ENCODE assay signal across 8 mouse cellular contexts in the genomic region with DNA sequence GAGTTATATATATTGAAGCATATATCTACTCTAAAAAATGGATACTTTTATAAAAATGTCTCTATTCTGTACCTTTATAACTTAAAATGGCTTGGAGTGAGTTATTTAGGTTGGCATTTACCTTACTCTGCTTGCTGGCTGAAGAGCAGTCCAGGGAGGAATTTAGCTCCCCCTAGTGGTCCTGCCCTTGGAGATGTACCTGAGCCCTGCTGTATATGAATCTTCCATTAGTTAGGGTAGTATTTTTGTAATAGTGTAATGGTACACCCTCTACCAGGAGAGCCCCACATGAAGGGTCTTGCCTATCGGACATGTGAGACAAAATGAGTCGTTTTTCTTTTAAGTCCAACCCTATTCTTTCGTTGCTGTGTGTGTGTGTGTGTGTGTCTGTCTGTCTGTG. TPM values are rescaled to one million over a fixed set of nuclear protein-coding genes. Genes with fewer than 3 reads are reported as not detected.
DNase-seq lines count a peak whose midpoint lies in the region; ATAC-seq and TF ChIP-seq lines count a peak whose summit lies in the region.

No protein-coding gene starts in this region.

- H3K4me1 ChIP-seq in cerebellum, adult 2 months (ENCODE audit: control insufficient read depth, insufficient read depth, low read length), result no peaks in the 10 kb centered on the region
- peaks cover 11% of the 10 kb centered on the region for H3K4me1 ChIP-seq in hindbrain, embryonic 12.5 days

- no peak overlapping the region for H3K9ac ChIP-seq in hindbrain, embryonic 12.5 days

- no peak overlapping the region for H3K4me2 ChIP-seq in hindbrain, embryonic 12.5 days (replicated peaks)

- peak; percentile 44; the same call in 1 of the 2 replicates for TF ChIP-seq CTCF in cerebellum, adult 2 months (IDR thresholded peaks at IDR 0.05; ENCODE audit: borderline replicate concordance, insufficient read depth, low read depth, low read length)

- TF ChIP-seq POLR2A in cerebellum, adult 2 months (IDR thresholded peaks at IDR 0.05; ENCODE audit: borderline replicate concordance, insufficient read depth, low read length), result no peak

- H3K36me3 ChIP-seq in hindbrain, embryonic 12.5 days, result peaks cover 15% of the 10 kb centered on the region; the same call in 1 of the 2 replicates

- H3K4me3 ChIP-seq in cerebellum, adult 2 months (replicated peaks; ENCODE audit: insufficient read depth, low read depth, low read length), result no peak overlapping the region
- H3K4me3 ChIP-seq in hindbrain, embryonic 12.5 days, result no peak overlapping the region

- WGBS in cerebellum, adult 2 months, result 88% methylated on average over 3 of the region's 3 CpGs
- 87% methylated on average over 3 of the region's 3 CpGs for WGBS in large intestine, adult 2 months
- WGBS in hindbrain, embryonic 12.5 days, result 86% methylated on average over 3 of the region's 3 CpGs

- no peak overlapping the region for H3K27ac ChIP-seq in cerebellum, adult 2 months (ENCODE audit: insufficient read depth, low read length)
- no peak overlapping the region for H3K27ac ChIP-seq in hindbrain, embryonic 12.5 days

- H3K27me3 ChIP-seq in cerebellum, adult 2 months (ENCODE audit: control insufficient read depth, insufficient read depth, low read length), result no peaks in the 10 kb centered on the region
- H3K27me3 ChIP-seq in hindbrain, embryonic 12.5 days, result no peaks in the 10 kb centered on the region

- H3K9me3 ChIP-seq in hindbrain, embryonic 12.5 days (replicated peaks), result no peaks in the 10 kb centered on the region

- DNase-seq in cerebellum, adult 2 months, result peak in 1 of 2 experiments; percentile 15
- no peak for DNase-seq in cerebellum, adult 9-11 months
- DNase-seq in right cerebral cortex, adult 18-20 months, result peak; percentile 48
- no peak for DNase-seq in right cerebral cortex, postnatal 10 days (ENCODE audit: low spot score in 2 of 2)
- DNase-seq in cerebellum, postnatal 14 days, result peak; percentile 27 to 35
- peak; percentile 32 for DNase-seq in large intestine, adult 2 months (ENCODE audit: low read depth, low spot score)
- peak; percentile 36 for DNase-seq in retina, postnatal 1 day

- ATAC-seq in hindbrain, embryonic 12.5 days (ENCODE audit: low FRiP score), result no peak

RNA-seq across cellular contexts. Expression of gene Vwa3a, which starts 11.5 kb away (rescaled TPM):
- 1.4 and 2.1 TPM in 2 replicates for polyA plus RNA-seq in cerebellum, adult 2 months (2012; rRNA removed)
- 0.07 and 0.11 TPM in 2 replicates for polyA plus RNA-seq in large intestine, adult 2 months (2012; rRNA removed)
- polyA plus RNA-seq in hindbrain, embryonic 12.5 days (2016; fragmentation: Nextera tagmentation; extraction: Ambion mirVana), result 1.4 and 1.7 TPM in 2 replicates

RNA-seq across cellular contexts. Expression of gene Mosmo, which starts 50.2 kb away (rescaled TPM):
- 31.1 and 32.1 TPM in 2 replicates for polyA plus RNA-seq in cerebellum, adult 2 months (2012; rRNA removed)
- polyA plus RNA-seq in large intestine, adult 2 months (2012; rRNA removed), result 5.4 and 6.7 TPM in 2 replicates
- 15.2 and 19.0 TPM in 2 replicates for polyA plus RNA-seq in hindbrain, embryonic 12.5 days (2016; fragmentation: Nextera tagmentation; extraction: Ambion mirVana)

RNA-seq across cellular contexts. Expression of gene Pdzd9, which starts 57.4 kb away (rescaled TPM):
- polyA plus RNA-seq in cerebellum, adult 2 months (2012; rRNA removed), result 0.08 TPM in 1 of 2 replicates, not detected in the other
- polyA plus RNA-seq in large intestine, adult 2 months (2012; rRNA removed), result 0.08 and 0.09 TPM in 2 replicates
- 0.29 and 0.50 TPM in 2 replicates for polyA plus RNA-seq in hindbrain, embryonic 12.5 days (2016; fragmentation: Nextera tagmentation; extraction: Ambion mirVana)

Comparison
In these comparisons a context has a peak if more than half of its experiments do, and no peak if none do; other contexts are left out.
1. DNase-seq: peak in right cerebral cortex, adult 18-20 months (single experiment), cerebellum, postnatal 14 days (2 of 2), large intestine, adult 2 months (single experiment) and retina, postnatal 1 day (single experiment); none in cerebellum, adult 9-11 months (single experiment) and right cerebral cortex, postnatal 10 days (0 of 2).